Mouse (Mus musculus) hindlimb bud, embryonic 11.5 days (tissue): ENCODE data around the gene Zgpat.

Experiments
- DNase-seq: peaks from one replicate; pipeline ENCODE4 v3.0.0-alpha.2; 2012; ENCODE audit warnings: low read depth, low spot score; ENCODE audit errors: extremely low spot score

The Zgpat gene

DNA sequence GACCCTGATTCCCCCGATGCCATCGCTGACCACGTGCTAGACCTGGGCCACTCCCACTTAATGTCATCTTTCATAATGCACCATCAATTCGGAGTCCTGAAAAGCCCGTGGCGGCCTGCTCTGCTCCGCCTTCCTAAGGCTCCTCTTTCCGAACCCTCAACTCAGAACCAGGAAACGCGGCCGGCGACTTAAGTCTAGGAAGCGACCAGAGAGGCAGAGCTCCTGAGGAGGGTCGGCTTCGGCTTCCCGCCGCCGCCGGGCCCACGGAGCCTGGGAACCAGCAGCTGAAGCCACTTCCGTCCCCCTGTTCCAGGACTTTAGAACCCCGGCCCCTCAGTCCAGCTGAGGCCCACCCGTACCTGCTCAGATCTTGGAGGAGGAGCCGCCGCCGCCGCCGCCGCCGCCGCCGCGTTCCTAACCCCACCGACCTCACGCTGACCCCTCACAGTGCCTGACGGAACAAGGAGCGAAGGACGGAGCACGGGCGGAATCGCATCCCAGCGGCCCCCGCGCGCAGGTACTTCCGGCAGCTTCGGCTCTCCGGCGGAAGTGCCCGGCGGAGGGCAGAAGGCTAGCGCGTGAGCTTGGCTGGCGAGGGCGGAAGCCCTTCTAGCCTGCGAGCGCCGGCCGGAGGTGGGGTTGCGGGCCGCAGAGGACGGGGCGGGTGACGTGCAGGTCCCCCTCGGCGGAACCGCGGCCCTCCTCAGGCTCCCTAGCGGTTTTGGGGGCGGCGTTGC is at the start of gene Zgpat, which contains the start of gene Arfrp1:
TSS of gene Zgpat (plus strand) at position 69 of the 737 bp plus-strand sequence.
TSS of gene Arfrp1 (minus strand) at position 545 of the 737 bp plus-strand sequence.
- peak; percentile 39 for DNase-seq

DNA sequence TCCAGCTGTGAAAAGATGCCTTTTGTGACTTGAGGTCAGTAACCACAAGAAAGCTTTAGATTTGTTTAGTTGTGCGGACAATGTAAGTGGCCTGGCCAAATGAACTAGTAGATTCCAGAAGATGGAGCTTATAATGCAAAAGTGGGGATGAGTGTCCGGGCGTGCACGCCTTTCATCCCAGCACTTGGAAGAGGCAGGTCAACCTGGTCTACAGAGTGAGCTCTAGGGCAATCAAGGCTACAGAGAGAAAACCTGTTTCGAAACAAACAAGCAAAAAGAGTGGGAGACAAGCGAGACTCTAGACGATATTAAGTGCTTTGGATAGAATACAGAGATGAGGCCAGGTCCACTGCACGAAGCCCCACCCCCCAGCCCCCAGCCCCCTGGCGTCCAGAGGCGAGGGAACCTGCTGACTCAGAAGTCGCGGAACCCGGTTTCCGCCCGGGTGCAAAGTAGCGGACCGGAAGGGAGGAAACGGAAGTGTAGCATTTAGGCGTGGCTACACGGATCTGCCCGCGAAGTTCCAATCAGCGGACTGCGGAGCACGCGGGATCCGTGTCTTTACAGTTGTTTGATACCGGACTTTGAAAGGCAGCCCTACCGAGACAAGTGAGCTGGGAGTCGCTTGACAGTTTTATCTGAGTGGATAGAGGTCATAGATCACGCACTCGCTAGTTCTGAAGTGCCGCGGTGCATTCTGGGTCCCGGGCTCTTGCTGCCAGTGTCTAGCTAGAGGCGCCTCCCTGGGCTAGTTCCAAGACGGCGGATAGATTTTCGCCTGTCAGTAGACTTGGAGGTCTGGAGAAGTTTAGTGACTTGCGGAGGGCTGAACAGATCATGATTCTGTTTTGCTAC is 45.3 kb upstream of the Zgpat start, which contains the start of gene Rtel1:
TSS of gene Rtel1 (plus strand) at position 492 of the 855 bp plus-strand sequence.
- DNase-seq, result peak; percentile 66

DNA sequence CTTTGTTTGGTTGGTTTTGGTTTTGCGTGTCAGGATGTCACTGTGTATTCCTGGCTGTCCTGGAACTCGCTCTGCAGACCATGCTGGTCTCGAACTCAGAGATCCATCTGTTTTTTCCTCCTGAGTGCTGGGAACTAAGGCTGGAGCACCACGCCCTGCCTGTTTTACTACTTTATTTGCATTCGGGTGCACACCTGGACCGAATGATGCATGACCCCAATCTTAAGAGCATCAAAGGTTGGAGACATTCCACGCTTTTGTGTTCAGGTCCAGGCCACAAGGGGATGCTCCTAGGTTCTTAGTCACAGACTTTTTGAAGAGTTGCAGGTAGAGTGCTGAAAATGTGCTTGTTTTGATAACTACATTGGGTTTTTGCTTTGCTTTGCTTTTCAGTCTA is 44.6 kb upstream of the Zgpat start:
- DNase-seq, result no peak

DNA sequence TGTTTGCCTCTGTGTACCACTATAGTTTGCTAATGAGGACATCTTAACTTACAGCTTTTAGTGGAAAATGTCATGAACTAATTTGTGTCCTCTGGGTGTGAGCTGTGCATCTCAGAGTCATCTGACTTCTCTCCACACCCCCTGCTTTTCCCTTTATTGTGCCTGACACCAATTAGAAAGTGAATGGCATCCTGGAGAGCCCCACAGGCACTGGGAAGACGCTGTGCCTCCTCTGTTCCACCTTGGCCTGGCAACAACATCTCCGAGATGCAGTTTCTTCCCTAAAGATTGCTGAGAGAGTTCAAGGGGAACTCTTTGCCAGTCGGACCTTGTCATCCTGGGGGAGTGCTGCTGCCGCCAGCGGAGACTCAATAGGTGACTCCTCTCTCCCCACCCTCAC is 42.6 kb upstream of the Zgpat start:
- no peak for DNase-seq

DNA sequence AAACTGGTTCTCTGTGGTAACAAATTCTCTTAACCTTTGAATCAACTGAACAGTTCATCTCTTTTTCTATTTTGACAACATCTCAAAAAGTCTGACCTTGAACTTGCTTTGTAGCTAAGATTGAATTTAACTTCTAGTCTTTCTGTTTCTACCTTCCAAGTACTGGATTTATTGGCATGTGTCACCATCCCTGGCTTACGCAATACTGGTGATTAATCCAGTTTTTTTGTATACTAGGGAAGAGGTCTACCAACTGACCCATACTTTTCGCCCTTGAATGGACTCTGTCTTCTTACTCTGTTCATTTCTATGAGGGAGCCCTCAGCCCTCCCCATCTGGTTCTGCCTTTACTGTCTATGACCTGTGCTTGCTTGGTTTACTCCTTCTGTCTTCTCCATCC is 38.6 kb upstream of the Zgpat start:
- no peak for DNase-seq

DNA sequence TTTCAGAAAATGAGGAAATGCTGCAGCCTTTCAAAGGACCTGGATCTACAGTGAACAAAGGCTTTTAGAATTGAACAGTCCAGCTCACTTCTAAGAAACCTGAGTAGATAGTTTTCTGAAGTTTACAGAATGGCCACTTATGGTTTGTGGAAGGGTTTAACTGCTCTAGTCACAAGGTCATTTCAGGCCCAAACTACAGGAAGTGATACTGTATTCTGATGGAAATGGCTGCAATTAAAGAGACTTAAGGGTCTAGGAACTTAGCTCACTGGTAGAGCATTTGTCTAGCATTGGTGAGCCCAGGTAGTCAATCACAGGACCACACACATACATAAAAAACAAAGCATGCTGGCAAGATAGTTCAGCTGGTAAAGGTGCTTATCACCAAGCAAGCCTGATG is 32.2 kb upstream of the Zgpat start:
- DNase-seq, result no peak

DNA sequence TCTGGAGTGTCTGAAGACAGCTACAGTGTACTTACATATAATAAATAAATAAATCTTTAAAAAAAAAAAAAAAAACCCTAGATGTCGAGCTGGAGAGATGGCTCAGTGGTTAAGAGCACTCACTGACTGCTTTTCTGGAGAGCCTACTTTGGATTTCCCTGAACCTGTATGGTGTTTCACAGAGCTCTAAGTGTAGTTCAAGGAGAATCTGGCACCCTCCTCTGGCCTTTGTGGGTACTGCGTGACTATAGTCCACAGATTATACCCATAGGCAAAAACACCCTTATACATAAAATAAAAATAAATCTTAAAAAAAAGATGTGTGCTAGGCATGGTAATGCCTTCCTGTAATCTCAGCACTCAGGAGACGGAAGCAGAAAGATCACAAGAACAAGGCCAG is 30.7 kb upstream of the Zgpat start:
- DNase-seq, result peak; percentile 37

DNA sequence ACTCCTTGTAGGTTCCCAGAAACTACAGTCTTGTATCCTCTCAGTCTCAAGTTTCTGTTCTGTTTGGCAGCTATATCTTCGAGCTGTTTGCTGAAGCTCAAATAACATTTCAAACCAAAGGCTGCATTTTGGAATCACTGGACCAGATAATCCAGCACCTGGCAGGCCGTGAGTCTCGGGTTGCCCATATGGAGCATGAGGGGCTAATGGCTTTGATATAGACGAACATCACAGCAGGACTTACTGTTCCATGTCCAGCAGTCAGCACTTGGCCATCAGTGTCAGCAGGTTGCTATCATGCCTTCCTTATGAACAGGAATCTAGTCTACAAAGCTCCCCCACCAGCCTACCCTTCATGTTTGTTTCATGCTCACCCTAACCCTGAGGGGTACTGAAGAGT is 24.3 kb upstream of the Zgpat start:
- DNase-seq, result no peak

DNA sequence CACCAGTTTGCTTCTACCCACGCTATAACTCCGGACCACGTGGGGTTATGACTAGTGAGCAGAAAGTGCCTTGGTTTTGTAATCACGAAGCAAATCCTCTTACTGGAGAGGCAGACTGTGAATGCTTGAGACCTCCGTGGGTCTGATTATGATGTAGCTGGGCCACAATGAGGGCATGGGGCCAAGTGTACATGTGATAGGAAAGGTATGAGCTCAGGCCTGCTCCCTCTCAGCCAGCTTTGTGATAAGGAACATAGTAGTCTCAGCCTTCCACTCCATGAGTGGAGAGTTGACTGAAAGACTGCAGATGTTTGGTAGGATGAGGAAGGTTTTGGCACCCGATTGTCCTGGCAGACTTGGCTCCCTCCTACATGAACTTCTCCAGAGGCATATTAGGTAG is 22.0 kb upstream of the Zgpat start:
- no peak for DNase-seq

DNA sequence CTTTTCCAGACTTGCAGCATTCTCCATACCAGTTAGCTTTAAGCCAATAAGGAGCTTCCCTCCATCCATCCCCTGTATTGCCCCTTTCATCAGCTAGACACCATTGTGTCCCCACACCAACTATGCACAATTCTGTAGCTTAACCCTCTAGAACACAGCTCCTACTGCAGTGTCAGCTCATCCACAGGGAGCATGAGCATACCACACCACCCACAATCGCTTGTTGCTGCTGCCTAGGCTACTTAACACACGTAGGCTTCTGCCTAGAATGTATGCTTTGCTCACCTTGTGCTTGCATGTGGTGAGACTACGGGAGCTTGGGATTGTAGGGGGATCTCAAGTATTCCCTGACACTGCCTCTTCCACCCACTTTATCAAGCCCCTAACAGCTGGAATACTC is 7.9 kb upstream of the Zgpat start:
- DNase-seq, result no peak

DNA sequence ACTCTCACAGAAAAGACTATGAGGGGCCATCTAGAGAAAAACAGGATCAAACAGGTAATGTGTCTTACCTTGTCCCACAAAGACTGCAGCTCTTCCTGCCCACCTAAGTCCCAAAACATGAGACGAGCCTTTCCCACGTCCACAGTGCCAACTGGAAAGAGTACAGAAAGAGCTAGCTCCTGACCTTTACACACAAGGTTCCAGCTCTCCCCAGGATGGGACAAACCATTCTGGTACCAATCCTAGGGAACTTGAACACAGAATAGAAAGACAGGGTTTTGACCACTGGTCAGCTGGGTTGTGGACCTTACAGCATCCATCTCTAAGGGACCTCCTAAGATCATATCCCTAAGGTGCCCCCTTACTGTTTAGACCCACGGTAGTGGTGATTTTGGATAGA is 782 bp upstream of the Zgpat start:
- no peak for DNase-seq

DNA sequence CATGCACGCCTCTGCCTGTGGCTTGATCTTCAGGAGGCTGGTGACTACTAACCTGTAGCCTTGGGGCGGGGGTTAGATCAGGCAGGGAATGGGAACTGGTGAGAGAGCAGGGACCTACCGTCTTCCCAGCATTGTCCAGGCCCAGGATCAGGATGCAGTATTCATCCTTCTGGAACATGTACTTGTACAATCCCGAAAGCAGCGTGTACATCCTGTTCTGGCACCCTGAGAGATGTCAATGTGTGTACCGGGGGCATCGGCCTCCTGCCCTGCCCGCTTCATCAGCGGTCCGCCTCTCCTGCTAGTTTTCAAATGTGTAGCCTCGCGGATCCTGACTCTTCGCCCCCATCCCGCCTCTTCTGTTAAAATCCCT is 255 bp upstream of the Zgpat start:
- no peak for DNase-seq

DNA sequence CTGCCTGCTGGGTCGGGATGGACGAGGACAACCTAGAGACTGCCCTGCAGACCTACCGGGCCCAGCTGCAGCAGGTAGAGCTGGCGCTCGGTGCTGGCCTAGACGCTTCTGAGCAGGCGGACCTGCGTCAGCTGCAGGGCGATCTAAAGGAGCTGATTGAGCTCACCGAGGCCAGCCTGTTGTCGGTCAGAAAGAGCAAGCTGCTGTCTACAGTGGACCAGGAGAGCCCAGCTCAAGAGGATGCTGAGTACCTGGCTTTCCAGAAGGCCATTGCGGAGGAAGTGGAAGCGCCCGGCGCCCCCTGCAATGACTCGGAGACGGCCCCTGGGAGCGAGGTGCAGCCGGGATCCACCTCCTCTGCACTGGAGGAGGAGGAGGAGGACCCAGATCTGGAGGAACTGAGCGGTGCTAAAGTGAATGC is 937 bp downstream of the Zgpat start:
- DNase-seq, result no peak

DNA sequence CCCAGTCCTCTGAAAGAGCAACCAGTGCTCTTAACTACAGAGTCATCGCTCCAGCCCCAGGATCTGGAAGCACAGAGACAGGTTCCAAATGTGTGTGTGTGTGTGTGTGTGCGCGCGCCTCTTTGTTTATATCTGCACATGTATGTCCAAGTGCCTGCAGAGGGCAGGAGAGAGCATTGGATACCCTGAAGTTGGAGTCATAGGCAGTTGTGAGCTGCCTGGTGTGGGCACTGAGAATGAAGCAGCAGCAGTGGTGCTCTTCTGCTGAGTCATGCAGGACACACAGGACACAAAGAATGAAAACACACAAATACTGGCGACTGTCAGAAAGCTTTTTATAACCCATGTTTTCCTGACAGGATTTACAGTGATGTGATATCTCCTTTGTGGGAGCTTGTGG is 5.3 kb downstream of the Zgpat start:
- no peak for DNase-seq

DNA sequence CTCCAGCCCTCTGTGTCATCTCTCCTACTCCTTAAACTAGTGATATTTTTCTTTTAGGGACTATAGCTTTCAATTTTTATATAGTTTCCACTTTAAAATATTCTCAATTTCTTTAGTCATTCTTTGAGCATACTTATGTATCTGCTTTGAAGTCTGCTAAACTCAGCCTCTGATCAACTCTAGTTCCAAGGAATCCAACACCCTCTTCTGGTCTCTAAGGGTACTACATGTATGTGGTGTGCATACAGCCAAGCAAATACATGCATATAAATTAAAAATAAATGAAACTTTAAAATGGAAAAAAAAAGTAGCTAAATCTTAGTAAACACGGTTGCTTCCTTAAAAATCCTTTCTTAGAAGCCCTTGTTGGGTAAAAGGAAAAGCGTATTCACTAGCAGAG is 11.1 kb downstream of the Zgpat start:
- no peak for DNase-seq

DNA sequence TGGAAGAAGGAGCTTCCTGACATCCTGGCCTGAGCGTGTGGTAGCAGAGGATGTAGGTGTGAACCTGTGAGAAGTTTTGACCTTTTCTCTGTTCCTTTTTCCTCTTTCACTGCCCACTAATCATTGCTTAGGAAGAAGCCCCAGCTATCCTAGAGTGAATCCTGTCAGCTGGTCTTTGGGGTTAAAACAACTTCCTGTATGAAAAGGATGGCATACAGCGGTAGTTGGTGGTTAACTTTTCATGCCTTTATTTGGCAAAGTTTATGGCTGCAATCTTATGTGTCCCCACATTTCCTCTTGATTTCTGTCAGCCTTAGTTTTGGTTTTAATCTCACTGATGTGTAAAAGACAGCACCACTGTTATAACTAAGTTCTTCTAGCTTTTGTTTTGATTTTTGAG is 12.5 kb downstream of the Zgpat start:
- no peak for DNase-seq

DNA sequence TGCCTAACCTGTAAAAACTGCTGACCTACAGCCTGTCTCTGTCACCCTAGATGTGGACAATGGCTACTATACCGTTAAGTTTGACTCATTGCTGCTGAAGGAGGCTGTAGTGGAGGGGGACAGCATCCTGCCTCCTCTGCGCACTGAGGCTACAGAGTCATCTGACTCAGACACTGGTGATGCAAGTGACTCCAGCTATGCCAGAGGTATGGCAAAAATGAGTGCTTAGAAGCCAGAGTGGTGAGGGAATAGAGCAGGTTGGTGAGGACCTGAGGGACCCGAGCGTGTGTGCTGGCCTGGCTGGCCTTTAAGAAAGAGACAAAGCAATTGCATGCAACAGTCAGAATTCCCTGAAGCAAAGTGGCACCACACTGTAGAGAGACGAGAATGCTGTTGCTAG is 14.0 kb downstream of the Zgpat start:
- DNase-seq, result no peak

DNA sequence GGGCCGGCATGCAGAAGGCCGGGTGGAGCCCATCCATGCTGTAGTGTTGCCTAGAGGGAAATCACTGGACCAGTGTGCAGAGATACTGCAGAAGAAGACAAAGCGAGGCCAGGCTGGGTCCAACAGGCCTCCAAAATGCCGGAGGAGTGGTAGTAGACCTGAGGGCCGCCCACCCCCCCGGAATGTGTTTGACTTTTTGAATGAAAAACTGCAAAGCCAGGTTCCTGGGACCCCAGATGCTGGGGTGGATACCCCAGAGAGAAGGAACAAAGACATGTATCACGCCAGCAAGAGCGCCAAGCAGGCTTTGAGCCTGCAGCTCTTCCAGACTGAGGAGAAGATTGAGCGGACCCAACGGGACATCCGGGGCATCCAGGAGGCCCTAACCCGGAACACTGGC is 15.1 kb downstream of the Zgpat start, which contains the start of gene Lime1:
TSS of gene Lime1 (plus strand) at position 301 of the 400 bp plus-strand sequence.
- DNase-seq, result no peak

DNA sequence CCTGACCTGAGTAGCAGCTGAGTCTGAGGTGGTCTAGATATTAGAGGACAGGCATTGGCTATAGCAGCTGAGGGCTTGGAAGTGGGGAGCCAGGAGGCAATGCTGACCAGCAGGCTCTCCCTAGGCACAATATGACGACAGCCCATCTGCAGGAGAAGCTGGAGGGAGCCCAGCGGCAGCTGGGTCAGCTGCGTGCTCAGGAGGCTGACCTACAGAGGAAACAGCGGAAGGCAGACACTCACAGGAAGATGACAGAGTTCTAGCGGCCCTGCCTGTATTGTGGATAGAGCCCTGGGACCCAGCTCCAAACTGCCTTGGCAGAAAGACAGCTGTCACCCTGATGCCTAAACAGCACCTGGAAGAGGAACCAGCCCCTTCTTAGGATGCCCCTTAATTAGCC is 15.5 kb downstream of the Zgpat start:
- no peak for DNase-seq

DNA sequence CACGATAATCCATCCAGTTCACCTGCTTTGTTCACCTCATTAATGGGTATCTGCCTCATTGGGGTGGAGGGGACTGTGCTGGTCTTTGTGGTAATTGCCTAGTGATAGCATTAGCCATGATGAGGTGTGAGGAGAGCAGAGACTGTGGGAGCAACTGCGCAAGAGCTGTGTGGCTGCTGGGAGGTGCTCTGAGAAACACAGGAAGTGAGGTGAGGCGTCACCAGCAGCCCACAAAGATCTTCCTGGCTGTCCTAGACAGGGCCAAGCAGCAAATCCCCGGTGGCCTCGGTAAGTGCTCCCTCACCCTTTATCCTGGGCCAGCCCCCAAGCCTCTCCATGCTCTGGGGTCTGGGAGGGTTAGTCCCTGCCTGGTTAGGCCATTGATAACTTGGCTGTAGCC is 16.4 kb downstream of the Zgpat start:
- DNase-seq, result no peak

DNA sequence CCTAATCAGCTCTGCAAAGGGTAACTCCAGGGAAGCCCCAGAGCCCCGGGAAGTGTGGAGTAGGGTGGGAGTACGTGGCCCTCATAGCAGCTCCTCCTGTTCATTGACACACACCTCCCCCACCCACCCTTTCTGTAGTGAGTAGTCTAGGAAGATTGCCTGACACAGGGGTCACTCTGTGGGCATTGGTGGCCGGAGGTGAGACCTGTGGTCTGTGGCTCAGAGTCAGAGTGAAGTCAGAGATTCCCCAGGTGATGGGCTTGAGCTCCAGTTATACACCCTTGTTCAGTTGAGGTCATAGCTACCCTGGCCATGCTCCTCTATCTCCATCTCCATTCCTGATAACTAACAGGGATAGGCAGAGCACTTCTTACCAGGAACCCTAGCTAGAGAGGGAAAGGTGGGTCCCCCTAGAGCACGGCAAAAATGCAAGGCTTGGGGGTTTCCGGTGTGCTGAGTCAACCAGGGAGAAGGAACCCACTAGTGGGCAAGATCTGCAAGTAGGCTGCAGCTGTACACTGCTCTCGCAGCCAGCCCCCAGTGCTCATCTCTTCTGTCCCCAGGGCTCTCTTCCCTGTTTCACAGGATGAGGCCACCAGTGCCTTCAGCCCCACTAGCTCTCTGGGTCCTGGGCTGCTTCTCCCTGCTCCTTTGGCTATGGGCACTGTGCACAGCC is 17.0 kb downstream of the Zgpat start:
- DNase-seq, result no peak

DNA sequence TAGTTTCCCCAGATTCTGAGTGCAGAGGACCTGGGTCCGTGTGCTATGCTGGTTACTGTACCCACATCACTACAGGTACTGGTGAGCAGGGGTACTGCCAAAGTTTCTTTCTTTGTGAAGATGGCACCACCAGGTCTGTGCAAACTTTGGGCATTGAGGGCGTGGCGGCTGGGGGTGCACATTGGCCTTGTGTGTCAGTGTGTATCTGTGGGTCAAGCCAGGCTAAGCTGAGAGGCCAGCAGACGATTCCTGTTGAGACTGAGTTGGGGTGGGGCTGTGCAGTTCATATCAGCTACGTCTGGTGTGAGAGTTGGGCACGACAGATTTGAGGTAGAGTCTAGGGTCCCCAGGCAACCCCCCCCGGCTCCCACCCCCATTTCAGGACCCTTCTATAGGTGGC is 19.7 kb downstream of the Zgpat start:
- DNase-seq, result no peak
